Mouse (Mus musculus) lung, postnatal 14 days (tissue): ENCODE results near the gene Chordc1.
"Not testable (repeated sequence)": the region's sequence is repeated elsewhere in the genome, so short reads cannot be mapped to it uniquely, and the experiment has no call there.

Source experiments
- DNase-seq: peaks from one replicate; pipeline ENCODE4 v3.0.0; 2021

The Chordc1 gene

DNA sequence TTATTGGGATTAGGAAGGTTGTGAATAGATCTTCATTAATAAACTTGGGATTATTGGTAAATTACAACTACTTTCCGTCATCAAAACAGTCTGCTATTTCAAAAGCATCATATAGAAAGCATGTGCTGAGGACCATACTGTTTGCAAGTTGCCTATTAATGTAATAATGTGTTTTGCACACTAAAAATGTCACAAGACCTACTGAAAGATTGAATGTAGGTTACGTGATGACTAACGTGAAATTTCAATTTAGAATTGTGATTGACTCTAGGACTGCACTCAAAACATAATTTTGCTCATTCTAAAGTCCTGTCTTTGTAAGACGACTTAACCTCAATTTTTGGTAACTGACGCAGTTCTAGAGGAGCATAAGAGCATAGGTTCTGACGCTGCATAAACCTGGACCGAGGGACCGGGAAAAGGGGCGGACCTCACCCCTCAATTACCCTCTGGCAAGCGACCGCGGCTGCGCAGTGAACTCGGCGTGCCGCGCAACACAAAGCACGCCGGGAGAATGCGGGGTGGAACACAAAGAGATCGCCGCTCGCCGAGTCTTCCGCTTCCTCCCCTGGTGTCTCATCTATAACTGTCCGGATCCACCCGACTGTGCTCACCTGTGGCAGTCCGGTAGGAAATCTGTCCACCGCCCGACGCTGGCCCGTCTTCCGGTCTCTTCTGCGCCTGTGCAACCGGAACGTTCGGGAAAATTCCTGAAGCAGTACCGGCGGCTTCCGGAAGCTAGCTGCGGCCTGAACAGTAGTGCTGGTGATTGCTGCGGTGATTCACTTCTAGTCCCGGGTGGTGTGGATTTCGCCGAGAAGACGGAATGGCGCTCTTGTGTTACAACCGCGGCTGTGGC is at the start of gene Chordc1:
TSS of gene Chordc1 (plus strand) at position 555 of the 859 bp plus-strand sequence.
- DNase-seq, result peak; percentile 94

DNA sequence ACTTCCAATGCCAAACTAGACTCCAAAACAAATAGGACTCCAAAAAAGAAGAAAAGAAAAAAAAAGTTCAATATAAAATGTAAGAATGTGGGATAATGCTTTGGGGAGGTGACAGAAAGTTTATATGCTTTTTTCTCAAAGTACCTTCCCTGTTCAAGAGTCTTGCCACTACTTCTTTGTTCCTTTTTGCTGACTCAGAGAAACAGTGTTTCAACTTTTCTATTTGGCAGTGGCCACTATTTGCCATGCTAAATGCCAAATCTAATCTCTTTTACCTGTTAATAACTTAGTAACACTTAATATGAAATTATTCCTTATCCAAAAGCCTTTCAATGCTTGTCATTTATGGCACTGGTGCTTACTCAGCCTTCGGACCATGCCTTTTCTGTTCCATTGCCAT is 16.0 kb upstream of the Chordc1 start:
- no peak for DNase-seq

DNA sequence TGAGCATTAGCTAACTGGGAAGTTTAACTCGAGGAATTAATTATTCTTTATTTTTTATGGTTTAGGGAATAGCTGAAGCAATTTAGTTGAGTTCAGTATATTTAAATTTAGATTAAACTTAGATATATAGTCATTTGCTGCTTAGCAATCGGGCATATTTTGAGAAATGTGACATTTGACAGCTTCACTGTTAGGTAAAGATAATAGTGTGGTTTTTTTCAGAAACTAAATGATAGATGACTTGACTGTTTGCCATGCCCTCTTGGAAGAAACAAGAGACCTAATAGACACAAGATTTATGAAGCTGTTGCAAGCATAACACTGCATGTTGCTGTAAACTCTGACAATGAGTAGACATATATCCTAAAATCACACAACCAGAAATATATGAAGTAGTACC is 15.1 kb upstream of the Chordc1 start:
- no peak for DNase-seq

DNA sequence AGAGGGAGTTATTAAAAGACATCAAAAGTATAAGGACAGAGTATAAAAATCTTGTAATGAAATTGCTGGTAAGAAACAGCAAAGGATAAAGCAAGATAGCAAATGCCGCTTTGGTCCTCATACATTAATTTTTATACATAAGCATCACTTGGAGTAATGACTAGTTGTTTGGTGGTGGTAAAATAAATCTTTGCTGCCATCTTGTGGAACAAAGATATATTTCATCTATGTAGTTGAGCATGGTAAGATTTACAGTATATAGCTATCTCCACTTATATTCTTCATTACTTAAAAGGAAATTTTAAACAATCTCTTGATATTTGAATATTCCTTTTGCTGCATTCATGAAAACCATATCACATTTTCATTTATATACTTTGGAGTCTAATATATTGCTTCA is 14.4 kb upstream of the Chordc1 start:
- DNase-seq, result no peak

DNA sequence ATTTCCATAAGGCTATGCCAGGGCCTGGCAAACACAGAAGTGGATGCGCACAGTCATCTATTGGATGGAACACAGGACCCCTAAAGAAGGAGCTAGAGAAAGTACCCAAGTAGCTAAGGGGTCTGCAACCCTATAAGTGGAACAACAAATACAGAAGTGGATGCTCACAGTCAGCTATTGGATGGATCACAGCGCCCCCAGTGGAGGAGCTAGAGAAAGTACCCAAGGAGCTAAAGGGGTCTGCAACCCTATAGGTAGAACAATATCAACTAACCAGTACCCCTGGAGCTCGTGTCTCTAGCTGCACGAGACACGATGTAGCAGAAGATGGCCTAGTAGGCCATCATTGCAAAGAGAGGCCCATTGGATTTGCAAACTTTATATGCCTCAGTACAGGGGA is 13.2 kb upstream of the Chordc1 start:
- DNase-seq, result not testable (repeated sequence)

DNA sequence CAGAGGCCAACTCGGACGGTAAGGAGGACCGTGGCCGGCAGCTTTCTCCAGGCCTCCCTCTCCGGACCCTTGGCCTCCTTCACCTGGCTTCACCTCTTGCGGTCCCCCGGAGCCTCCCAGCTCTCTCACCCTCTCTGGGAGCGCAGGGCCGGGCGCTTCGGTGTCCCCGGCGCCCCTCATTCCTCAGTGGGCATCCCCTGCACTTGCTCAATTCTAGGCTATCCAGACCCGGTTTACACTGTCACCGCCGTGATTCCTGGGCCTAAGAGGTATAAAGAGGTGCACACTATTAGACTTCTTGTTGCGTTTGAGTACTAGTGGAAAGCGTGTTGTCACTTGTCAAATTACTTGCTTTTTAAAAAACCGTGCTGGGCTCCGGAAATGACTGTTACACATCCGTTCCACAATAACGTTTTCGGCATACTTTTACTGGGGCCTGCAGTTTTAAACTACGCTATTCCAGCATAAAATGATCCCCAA is 558 bp downstream of the Chordc1 start:
- no peak for DNase-seq

DNA sequence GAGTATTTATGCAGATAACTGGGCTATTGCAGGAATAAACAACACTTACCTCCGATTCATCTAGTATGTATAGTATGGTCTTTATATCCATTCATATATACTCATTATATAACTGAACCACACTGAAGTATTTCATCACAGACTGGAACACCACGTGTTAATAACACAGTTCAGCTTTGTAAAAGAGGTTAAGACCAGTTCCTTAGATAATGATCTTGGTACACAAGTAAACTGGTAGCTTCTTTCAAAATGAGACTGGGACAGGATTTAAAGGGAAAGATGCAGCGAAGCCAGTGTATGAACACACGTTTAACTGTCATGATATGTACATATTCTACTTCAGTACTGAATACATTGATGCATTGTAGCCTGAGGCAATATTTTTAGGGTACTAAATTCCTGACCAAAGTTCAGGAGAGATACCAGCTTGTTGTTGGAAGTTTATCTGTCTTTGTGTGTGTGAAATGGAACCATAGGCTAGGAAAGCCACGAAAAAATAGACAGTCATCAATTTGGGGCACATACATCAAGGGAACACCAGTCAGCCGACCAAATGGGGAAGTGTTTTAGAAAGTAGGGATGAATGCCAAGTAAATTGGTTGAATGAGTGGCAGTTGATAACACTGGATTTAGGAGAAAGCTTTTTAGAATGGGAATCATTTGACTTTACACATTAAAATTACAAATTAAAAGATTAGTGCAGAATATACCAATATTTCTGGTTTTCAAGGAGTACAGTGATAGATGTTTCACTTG is 1.3 kb downstream of the Chordc1 start:
- no peak for DNase-seq

DNA sequence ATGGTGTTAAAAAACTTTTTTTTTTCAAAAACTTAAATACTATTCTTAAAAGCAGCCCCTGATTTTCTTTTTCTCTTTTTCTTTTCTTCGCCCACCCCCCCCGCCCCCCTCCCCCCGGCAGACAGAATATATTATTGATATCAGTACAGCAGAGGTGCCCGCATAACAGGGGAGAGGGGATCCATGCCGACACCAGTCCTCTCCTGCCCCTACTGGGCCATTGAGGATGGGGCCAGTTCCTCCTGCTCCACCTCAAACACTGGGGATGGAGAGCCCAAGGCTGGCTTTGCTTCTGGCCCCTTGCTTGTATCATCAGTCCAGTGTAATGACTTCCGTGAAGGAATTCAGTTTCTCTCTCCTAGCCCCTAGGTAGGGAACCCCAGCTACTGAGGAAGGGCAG is 6.4 kb downstream of the Chordc1 start:
- no peak for DNase-seq

DNA sequence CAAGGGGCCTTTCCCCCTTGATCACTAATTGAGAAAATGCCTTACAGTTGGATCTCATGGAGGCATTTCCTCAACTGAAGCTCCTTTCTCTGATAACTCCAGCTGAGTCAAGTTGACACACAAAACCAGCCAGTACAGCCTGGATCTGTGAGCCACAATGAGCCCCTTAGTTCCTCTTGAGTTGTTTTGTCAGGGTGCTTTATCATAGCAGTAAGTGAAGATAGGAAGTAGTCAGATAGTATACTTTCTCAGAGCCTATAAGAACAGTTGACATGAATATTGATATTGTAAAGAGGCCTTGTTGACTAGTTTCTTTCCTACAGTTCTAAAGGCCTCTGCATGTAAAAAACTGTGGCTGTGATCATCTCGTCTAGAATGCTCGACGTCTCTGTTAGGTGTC is 28.1 kb downstream of the Chordc1 start:
- DNase-seq, result no peak
